Mouse (Mus musculus) myocyte (in vitro differentiated cells): ENCODE data around the gene Ctdsp2. TPM values are rescaled to one million over a fixed set of nuclear protein-coding genes. Genes with fewer than 3 reads are reported as not detected.

Experiments used
- H3K27me3 ChIP-seq: one replicate; pipeline ENCODE4 v1.6.1; 2011; ENCODE audit not compliant: control insufficient read depth, insufficient read depth, insufficient read length
- H3K36me3 ChIP-seq: one replicate; pipeline ENCODE4 v1.6.1; 2011; ENCODE audit not compliant: control insufficient read depth, insufficient read depth
- H3K4me2 ChIP-seq: one replicate; pipeline ENCODE4 v1.6.1; 2011; ENCODE audit warnings: low read depth, control low read depth
- H3K4me3 ChIP-seq: one replicate; pipeline ENCODE4 v1.5.1; 2011; ENCODE audit warnings: mild to moderate bottlenecking, control low read depth, moderate library complexity
- H3K79me2 ChIP-seq: one replicate; pipeline ENCODE4 v1.6.1; 2011; ENCODE audit not compliant: control insufficient read depth, insufficient read depth
- H3ac ChIP-seq: one replicate; pipeline ENCODE4 v1.6.1; 2011; ENCODE audit not compliant: control insufficient read depth, insufficient read length
- CEBPB ChIP-seq: IDR thresholded peaks from 2 replicates; pipeline ENCODE4 v1.6.1; 2011; ENCODE audit warnings: mild to moderate bottlenecking, moderate library complexity; ENCODE audit not compliant: poor library complexity, insufficient read depth, severe bottlenecking
- E2F4 ChIP-seq: IDR thresholded peaks from one replicate; pipeline ENCODE4 v1.6.1; 2011; ENCODE audit warnings: mild to moderate bottlenecking, control low read depth, moderate library complexity; ENCODE audit not compliant: insufficient read depth
- MAX ChIP-seq: IDR thresholded peaks from one replicate; pipeline ENCODE4 v1.6.1; 2011; ENCODE audit warnings: low read depth, mild to moderate bottlenecking, control low read depth
- MYOD1 ChIP-seq, 3 experiments: IDR thresholded peaks; one replicate each; pipeline ENCODE4 v1.6.1; 2011; ENCODE audit warnings: control low read depth in 2 of 3, low read depth in 2 of 3, mild to moderate bottlenecking in 2 of 3, moderate library complexity in 1 of 3; ENCODE audit not compliant: insufficient read length in 2 of 3, control insufficient read depth in 1 of 3
- MYOG ChIP-seq, 3 experiments: IDR thresholded peaks; one replicate each; pipeline ENCODE4 v1.6.1; 2011; ENCODE audit warnings: control low read depth in 2 of 3, low read depth in 2 of 3, mild to moderate bottlenecking in 2 of 3; ENCODE audit not compliant: insufficient read length in 2 of 3, control insufficient read depth in 1 of 3, insufficient read depth in 1 of 3
- POLR2A ChIP-seq: IDR thresholded peaks from one replicate; pipeline ENCODE4 v1.6.1; 2011; ENCODE audit warnings: low read depth, mild to moderate bottlenecking, control low read depth, moderate library complexity; ENCODE audit not compliant: insufficient read length
- POLR2AphosphoS2 ChIP-seq: IDR thresholded peaks from one replicate; pipeline ENCODE4 v1.6.1; 2011; ENCODE audit warnings: low read depth, control low read depth; ENCODE audit not compliant: insufficient read length
- REST ChIP-seq: IDR thresholded peaks from one replicate; pipeline ENCODE4 v1.6.1; 2011; ENCODE audit warnings: mild to moderate bottlenecking, control low read depth, moderate library complexity; ENCODE audit not compliant: insufficient read depth, insufficient read length
- SRF ChIP-seq: IDR thresholded peaks from one replicate; pipeline ENCODE4 v1.6.1; 2011; ENCODE audit warnings: low read depth; ENCODE audit not compliant: control insufficient read depth, insufficient read length
- TCF12 ChIP-seq: IDR thresholded peaks from one replicate; pipeline ENCODE4 v1.6.1; 2011; ENCODE audit warnings: mild to moderate bottlenecking, control low read depth; ENCODE audit not compliant: poor library complexity, insufficient read depth, severe bottlenecking
- TCF3 ChIP-seq: IDR thresholded peaks from one replicate; pipeline ENCODE4 v1.6.1; 2011; ENCODE audit warnings: low read depth, control low read depth; ENCODE audit not compliant: insufficient read length
- USF1 ChIP-seq: IDR thresholded peaks from one replicate; pipeline ENCODE4 v1.6.1; 2011; ENCODE audit warnings: low read depth, mild to moderate bottlenecking, control low read depth, moderate library complexity
- polyA plus RNA-seq: library from polyadenylated mRNA; unstranded; fragments of >200 nt; fragmentation: generic; extraction: Trizol; gene quantifications from one replicate; pipeline ENCODE4 v1.2.1, GENCODE M21; 2012; ENCODE audit warnings: missing spikeins

Ctdsp2 gene
- polyA plus RNA-seq, 1 experiment, result 65.0 TPM

DNA sequence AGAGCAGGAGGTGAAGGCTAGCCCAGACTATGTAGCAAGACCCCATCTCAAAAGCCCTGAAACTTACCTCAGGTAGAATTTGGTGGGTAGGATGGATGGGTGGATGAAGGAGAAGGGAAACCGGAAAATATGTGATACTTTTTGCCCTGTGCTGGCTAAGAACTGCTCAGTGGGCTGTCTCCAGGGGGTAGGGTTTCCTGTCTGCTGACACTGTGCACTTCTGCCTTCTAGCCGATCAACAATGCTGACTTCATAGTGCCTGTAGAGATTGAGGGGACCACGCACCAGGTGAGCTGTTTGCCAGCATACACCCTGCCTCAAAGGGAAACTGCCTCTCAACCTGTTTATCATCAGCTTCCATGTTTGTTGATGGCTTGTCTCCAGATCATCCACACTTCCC lies 15.1 kb downstream of the Ctdsp2 start:
- no peak overlapping the region for H3K4me3 ChIP-seq
- peaks cover 41% of the 10 kb centered on the region for H3K36me3 ChIP-seq
- H3K4me2 ChIP-seq, result no peak overlapping the region
- H3K27me3 ChIP-seq, result no peaks in the 10 kb centered on the region
- peaks cover 37% of the 10 kb centered on the region for H3K79me2 ChIP-seq
- no peak overlapping the region for H3ac ChIP-seq
- TF ChIP-seq MYOD1 (IDR thresholded peaks at IDR 0.05; ENCODE audit: control insufficient read depth in 1 of 3, insufficient read length in 2 of 3, low read depth in 2 of 3), result no peak
- no peak for TF ChIP-seq MYOG (IDR thresholded peaks at IDR 0.05; ENCODE audit: control insufficient read depth in 1 of 3, insufficient read depth in 1 of 3, insufficient read length in 2 of 3, low read depth in 2 of 3)
- no peak for TF ChIP-seq USF1
- TF ChIP-seq SRF, result no peak
- no peak for TF ChIP-seq E2F4
- no peak for TF ChIP-seq TCF3
- no peak for TF ChIP-seq REST
- no peak for TF ChIP-seq POLR2A
- no peak for TF ChIP-seq CEBPB
- no peak for TF ChIP-seq POLR2AphosphoS2
- TF ChIP-seq MAX, result no peak
- TF ChIP-seq TCF12, result no peak

DNA sequence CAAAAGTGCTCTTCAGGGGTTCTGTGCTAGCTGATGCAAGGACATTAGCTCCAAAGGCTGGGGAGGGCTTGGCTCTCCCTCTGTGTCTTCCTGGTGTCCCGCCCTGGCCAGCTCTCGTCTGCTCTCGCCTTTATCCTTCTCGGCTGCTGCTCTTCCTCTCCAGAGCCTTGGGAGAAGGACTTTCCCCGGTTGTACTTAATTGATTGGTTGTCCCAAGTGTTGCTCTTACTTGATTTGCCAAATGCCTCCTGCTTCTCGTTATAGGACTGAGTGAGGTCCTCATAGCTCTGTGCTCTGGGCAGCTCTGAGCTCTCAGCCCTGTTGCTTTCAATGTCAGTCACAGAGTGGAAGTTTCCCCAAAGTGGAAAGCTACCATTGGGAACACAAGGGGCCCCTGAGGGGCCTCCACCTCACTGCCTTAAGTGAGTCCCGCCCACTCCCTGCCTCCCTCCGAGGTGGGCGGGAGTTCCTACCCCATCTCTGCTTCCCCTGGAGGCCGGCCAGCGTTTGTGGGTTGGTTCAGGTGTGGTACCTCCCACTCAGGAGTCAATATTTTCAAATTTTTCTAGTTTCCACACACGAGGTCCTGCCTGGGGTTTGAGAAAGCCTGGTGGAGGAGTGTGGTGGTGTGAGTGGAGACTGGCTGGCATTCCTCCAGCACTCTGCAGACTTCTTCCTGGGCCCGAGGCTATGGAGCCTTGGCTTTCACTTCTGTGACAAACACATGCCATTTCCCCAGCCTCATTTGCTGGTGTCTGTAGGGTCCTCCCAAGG lies 19.0 kb downstream of the Ctdsp2 start:
- no peaks in the 10 kb centered on the region for H3K79me2 ChIP-seq
- no peaks in the 10 kb centered on the region for H3K27me3 ChIP-seq
- H3K36me3 ChIP-seq, result peaks cover 33% of the 10 kb centered on the region
- H3K4me2 ChIP-seq, result no peak overlapping the region
- no peak overlapping the region for H3ac ChIP-seq
- no peak overlapping the region for H3K4me3 ChIP-seq
- TF ChIP-seq REST, result no peak
- TF ChIP-seq E2F4, result no peak
- no peak for TF ChIP-seq MYOD1 (IDR thresholded peaks at IDR 0.05; ENCODE audit: control insufficient read depth in 1 of 3, insufficient read length in 2 of 3, low read depth in 2 of 3)
- no peak for TF ChIP-seq MAX
- no peak for TF ChIP-seq TCF12
- TF ChIP-seq USF1, result no peak
- TF ChIP-seq MYOG (IDR thresholded peaks at IDR 0.05; ENCODE audit: control insufficient read depth in 1 of 3, insufficient read depth in 1 of 3, insufficient read length in 2 of 3, low read depth in 2 of 3), result no peak
- TF ChIP-seq SRF, result no peak

DNA sequence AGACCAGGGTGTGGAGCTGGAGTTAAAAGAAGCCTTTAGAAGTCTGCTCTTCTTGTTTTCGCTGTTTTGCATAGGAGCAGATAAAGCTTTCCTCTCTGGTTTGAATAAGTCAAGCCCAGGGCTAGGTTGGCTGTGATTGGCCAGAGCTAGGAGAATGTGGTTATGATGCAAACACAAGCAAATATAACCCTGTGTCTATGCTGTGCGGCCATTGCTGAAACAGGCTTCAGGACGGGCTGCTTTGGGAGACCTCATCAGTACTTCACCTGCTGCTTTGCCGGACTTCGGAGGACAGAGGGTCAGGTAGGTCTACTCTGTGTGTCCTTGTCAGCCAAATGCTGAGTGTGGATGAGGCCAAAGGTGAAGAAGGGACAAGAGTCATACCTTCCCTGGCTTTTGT lies 22.0 kb downstream of the Ctdsp2 start, which contains the start of gene Avil:
Gene Avil (plus strand): TSS at position 181 of the 400 bp plus-strand sequence.
- Histone ChIP-seq H3K4me3 (peak within 1 kb of the TSS; percentile 38), H3K36me3 (peaks cover 8% of the 10 kb centered on the region), H3K4me2 (peak within 1 kb of the TSS; percentile 47), H3K27me3 (no peaks in the 10 kb centered on the region), H3ac (no peak within 1 kb of the TSS), H3K79me2 (no peaks in the 10 kb centered on the region)
- TF ChIP-seq POLR2AphosphoS2 (peak; percentile 94), MAX (no peak), CEBPB (peak; percentile 79; the same call in 1 of the 2 replicates), POLR2A (peak; percentile 68), MYOD1 (IDR thresholded peaks at IDR 0.05; ENCODE audit: control insufficient read depth in 1 of 3, insufficient read length in 2 of 3, low read depth in 2 of 3) (no peak), TCF12 (no peak), REST (no peak), SRF (no peak), E2F4 (no peak), MYOG (IDR thresholded peaks at IDR 0.05; ENCODE audit: control insufficient read depth in 1 of 3, insufficient read depth in 1 of 3, insufficient read length in 2 of 3, low read depth in 2 of 3) (no peak), TCF3 (no peak), USF1 (no peak)

DNA sequence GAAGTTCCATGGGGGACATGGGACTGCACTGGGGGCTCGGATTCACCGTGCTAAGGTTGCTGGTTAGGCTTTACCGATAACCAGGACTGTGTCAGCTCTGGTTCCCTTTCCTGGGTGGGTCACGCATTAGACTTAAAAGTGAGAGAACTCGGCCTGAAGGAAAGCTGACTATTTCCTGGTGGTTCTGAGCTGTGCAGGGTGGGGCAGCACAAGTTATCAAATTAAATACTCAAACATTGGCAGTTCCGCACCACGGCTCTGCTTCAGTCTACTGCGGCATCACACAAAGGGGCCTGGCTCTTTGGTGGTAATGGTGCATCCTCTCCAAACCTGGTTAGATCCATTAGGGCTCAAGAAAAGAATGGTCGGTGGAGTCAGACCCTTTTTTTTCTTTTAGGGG lies 22.8 kb downstream of the Ctdsp2 start:
- Histone ChIP-seq H3K27me3 (no peaks in the 10 kb centered on the region), H3K4me3 (peak overlapping the region; percentile 38), H3ac (no peak overlapping the region), H3K79me2 (no peaks in the 10 kb centered on the region), H3K4me2 (peak overlapping the region; percentile 47), H3K36me3 (peaks cover 8% of the 10 kb centered on the region)
- TF ChIP-seq USF1 (no peak), POLR2A (no peak), POLR2AphosphoS2 (no peak), TCF12 (no peak), MYOG (IDR thresholded peaks at IDR 0.05; ENCODE audit: control insufficient read depth in 1 of 3, insufficient read depth in 1 of 3, insufficient read length in 2 of 3, low read depth in 2 of 3) (no peak), CEBPB (no peak), SRF (no peak), E2F4 (no peak), MYOD1 (IDR thresholded peaks at IDR 0.05; ENCODE audit: control insufficient read depth in 1 of 3, insufficient read length in 2 of 3, low read depth in 2 of 3) (no peak), MAX (no peak), TCF3 (no peak), REST (no peak)
